In the genomic region with DNA sequence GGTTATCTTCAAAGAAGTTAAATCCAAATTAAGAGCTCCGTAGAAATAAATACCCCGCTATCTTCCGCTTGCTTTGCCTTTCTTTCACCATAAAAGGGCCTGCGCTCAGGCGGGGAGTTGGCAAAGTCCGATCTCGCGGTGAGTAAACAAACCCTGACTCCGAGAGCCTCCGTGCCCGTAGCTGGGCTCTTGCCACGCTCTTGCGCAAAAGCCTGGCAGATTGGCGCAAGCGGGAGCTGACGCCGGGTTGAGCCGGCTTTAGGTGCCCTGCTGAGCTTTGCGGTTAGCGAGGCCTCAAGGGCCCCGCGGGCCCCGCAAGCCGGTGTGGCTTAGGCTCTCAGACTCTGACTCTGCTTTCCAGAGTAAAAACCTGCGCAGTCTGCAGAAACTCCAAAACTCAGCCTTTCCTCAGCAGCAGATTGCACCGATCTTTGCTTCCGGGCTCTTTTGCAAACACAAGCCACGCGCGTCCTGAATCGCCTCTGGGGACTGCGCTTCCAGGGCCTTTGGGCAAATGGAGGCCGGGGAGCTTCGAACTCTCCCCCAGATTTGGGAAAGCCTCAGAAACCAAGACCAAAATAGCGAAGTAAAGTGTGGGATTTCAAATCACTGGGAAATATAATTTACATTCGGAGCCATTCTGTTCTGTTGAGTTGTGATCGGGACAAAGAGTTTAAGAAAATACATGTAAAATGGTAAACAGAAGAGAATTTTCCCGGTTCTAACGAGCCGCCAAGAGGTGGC, we compare ENCODE assay signal across 8 mouse cellular contexts. TPM values are rescaled to one million over a fixed set of nuclear protein-coding genes. Genes with fewer than 3 reads are reported as not detected.
DNase-seq lines count a peak whose midpoint lies in the region; ATAC-seq and TF ChIP-seq lines count a peak whose summit lies in the region.

No protein-coding gene starts in this region.

- H3ac ChIP-seq in C2C12 (ENCODE audit: control insufficient read depth, insufficient read length, low read depth): no peak overlapping the region

- under 1% methylated on average over 40 of the region's 40 CpGs for WGBS in forebrain, embryonic 15.5 days
- WGBS in hindbrain, embryonic 10.5 days: under 1% methylated on average over 40 of the region's 40 CpGs
- under 1% methylated on average over 40 of the region's 40 CpGs for WGBS in limb, embryonic 12.5 days
- WGBS in midbrain, embryonic 13.5 days: 1% methylated on average over 40 of the region's 40 CpGs

- H3K27ac ChIP-seq in forebrain, embryonic 15.5 days (replicated peaks): no peak overlapping the region
- peak overlapping the region; percentile 77 for H3K27ac ChIP-seq in hindbrain, embryonic 10.5 days
- no peak overlapping the region for H3K27ac ChIP-seq in limb, embryonic 12.5 days
- H3K27ac ChIP-seq in midbrain, embryonic 13.5 days: peak overlapping the region; percentile 91

- DNase-seq in adrenal gland, postnatal 4 days (ENCODE audit: low spot score in 2 of 2): peak; percentile 40 to 55
- peak; percentile 58 for DNase-seq in hindbrain, embryonic 10.5 days (ENCODE audit: low spot score)
- DNase-seq in urinary bladder, postnatal 14 days (ENCODE audit: low spot score): peak; percentile 80
- no peak for DNase-seq in layer of hippocampus, adult 9-10 months (ENCODE audit: low spot score)

- no peak for ATAC-seq in forebrain, embryonic 15.5 days (replicated peaks)
- ATAC-seq in limb, embryonic 12.5 days (ENCODE audit: insufficient number of reproducible peaks, insufficient read depth, low FRiP score, low TSS enrichment, low read depth): no peak
- ATAC-seq in midbrain, embryonic 13.5 days: no peak

- H3K4me3 ChIP-seq in C2C12 (ENCODE audit: insufficient read depth, poor library complexity, severe bottlenecking): no peak overlapping the region
- H3K4me3 ChIP-seq in forebrain, embryonic 15.5 days: peak overlapping the region; percentile 41
- peak overlapping the region; percentile 65 for H3K4me3 ChIP-seq in hindbrain, embryonic 10.5 days
- peak overlapping the region; percentile 22 for H3K4me3 ChIP-seq in limb, embryonic 12.5 days (replicated peaks)
- peak overlapping the region; percentile 61 for H3K4me3 ChIP-seq in midbrain, embryonic 13.5 days (replicated peaks)

- no peak overlapping the region for H3K9ac ChIP-seq in forebrain, embryonic 15.5 days (replicated peaks)
- no peak overlapping the region for H3K9ac ChIP-seq in limb, embryonic 12.5 days (replicated peaks)
- H3K9ac ChIP-seq in midbrain, embryonic 13.5 days (replicated peaks): peak overlapping the region; percentile 89

- H3K9me3 ChIP-seq in forebrain, embryonic 15.5 days: no peaks in the 10 kb centered on the region
- 0 out of 2 replicates have a peak, but pooled peaks cover 4% of the 10 kb centered on the region for H3K9me3 ChIP-seq in hindbrain, embryonic 10.5 days
- peaks cover 8% of the 10 kb centered on the region; the same call in 1 of the 2 replicates for H3K9me3 ChIP-seq in limb, embryonic 12.5 days
- no peaks in the 10 kb centered on the region for H3K9me3 ChIP-seq in midbrain, embryonic 13.5 days

- no peaks in the 10 kb centered on the region for H3K79me2 ChIP-seq in C2C12 (ENCODE audit: control insufficient read depth, insufficient read depth)

- H3K36me3 ChIP-seq in C2C12 (ENCODE audit: control insufficient read depth, insufficient read depth): no peaks in the 10 kb centered on the region
- no peaks in the 10 kb centered on the region for H3K36me3 ChIP-seq in forebrain, embryonic 15.5 days
- H3K36me3 ChIP-seq in hindbrain, embryonic 10.5 days: 0 out of 2 replicates have a peak, but pooled peaks cover 7% of the 10 kb centered on the region
- no peaks in the 10 kb centered on the region for H3K36me3 ChIP-seq in limb, embryonic 12.5 days
- 0 out of 2 replicates have a peak, but pooled peaks cover 9% of the 10 kb centered on the region for H3K36me3 ChIP-seq in midbrain, embryonic 13.5 days

- no peak for TF ChIP-seq CTCF in C2C12 (IDR thresholded peaks at IDR 0.05; ENCODE audit: control insufficient read depth, insufficient read depth, insufficient read length)

- H3K79me3 ChIP-seq in C2C12 (ENCODE audit: low read depth): no peaks in the 10 kb centered on the region

- peaks cover 89% of the 10 kb centered on the region for H3K27me3 ChIP-seq in C2C12 (ENCODE audit: control insufficient read depth, insufficient read depth, insufficient read length)
- H3K27me3 ChIP-seq in forebrain, embryonic 15.5 days: peaks cover 96% of the 10 kb centered on the region
- peaks cover 100% of the 10 kb centered on the region for H3K27me3 ChIP-seq in hindbrain, embryonic 10.5 days (ENCODE audit: insufficient read depth, poor library complexity, severe bottlenecking)
- peaks cover 97% of the 10 kb centered on the region for H3K27me3 ChIP-seq in limb, embryonic 12.5 days
- peaks cover 96% of the 10 kb centered on the region for H3K27me3 ChIP-seq in midbrain, embryonic 13.5 days

- H3K4me1 ChIP-seq in forebrain, embryonic 15.5 days: peaks cover 38% of the 10 kb centered on the region
- H3K4me1 ChIP-seq in hindbrain, embryonic 10.5 days (replicated peaks): peaks cover 51% of the 10 kb centered on the region
- H3K4me1 ChIP-seq in limb, embryonic 12.5 days (replicated peaks): peaks cover 45% of the 10 kb centered on the region
- peaks cover 47% of the 10 kb centered on the region for H3K4me1 ChIP-seq in midbrain, embryonic 13.5 days (replicated peaks)

- H3K4me2 ChIP-seq in forebrain, embryonic 15.5 days (replicated peaks): peak overlapping the region; percentile 13; the same call in 1 of the 2 replicates
- peak overlapping the region; percentile 37 for H3K4me2 ChIP-seq in limb, embryonic 12.5 days
- H3K4me2 ChIP-seq in midbrain, embryonic 13.5 days (replicated peaks): peak overlapping the region; percentile 71

TF ChIP-seq in C2C12, 6 proteins besides CTCF, POLR2A, EP300 and RAD21:
- TF ChIP-seq MAX (IDR thresholded peaks at IDR 0.05) (no peak), CEBPB (IDR thresholded peaks at IDR 0.05; ENCODE audit: low read depth) (peak; percentile 97)

RNA-seq across cellular contexts. Expression of gene Lhx1, which starts 2.6 kb away (rescaled TPM):
- polyA plus RNA-seq in C2C12 (2012; fragmentation: generic; extraction: Trizol): not detected
- total RNA-seq in adrenal gland, postnatal 4 days (2021): 1 to 10 TPM in 1 of 2 experiments, under 1 TPM in 1; 0.62 to 9.8 TPM
- 3.4 and 4.8 TPM in 2 replicates for polyA plus RNA-seq in forebrain, embryonic 15.5 days (2015; fragmentation: Nextera tagmentation; extraction: Ambion mirVana)
- polyA plus RNA-seq in hindbrain, embryonic 10.5 days (2016; fragmentation: Nextera tagmentation; extraction: Ambion mirVana): 9.8 and 30.5 TPM in 2 replicates
- polyA plus RNA-seq in limb, embryonic 12.5 days (2016; fragmentation: Nextera tagmentation; extraction: Ambion mirVana): 0.09 TPM in 1 of 2 replicates, not detected in the other
- 57.5 and 62.7 TPM in 2 replicates for polyA plus RNA-seq in midbrain, embryonic 13.5 days (2015; fragmentation: Nextera tagmentation; extraction: Ambion mirVana)

RNA-seq across cellular contexts. Expression of gene Aatf, which starts 9.4 kb away (rescaled TPM):
- polyA plus RNA-seq in C2C12 (2012; fragmentation: generic; extraction: Trizol): 38.6 TPM
- 10 to 100 TPM; 27.4 to 30.5 TPM for total RNA-seq in adrenal gland, postnatal 4 days (2021)
- polyA plus RNA-seq in forebrain, embryonic 15.5 days (2015; fragmentation: Nextera tagmentation; extraction: Ambion mirVana): 54.0 and 54.8 TPM in 2 replicates
- 46.8 and 52.1 TPM in 2 replicates for polyA plus RNA-seq in hindbrain, embryonic 10.5 days (2016; fragmentation: Nextera tagmentation; extraction: Ambion mirVana)
- 46.7 and 54.5 TPM in 2 replicates for polyA plus RNA-seq in limb, embryonic 12.5 days (2016; fragmentation: Nextera tagmentation; extraction: Ambion mirVana)
- polyA plus RNA-seq in midbrain, embryonic 13.5 days (2015; fragmentation: Nextera tagmentation; extraction: Ambion mirVana): 59.5 and 60.7 TPM in 2 replicates

Comparison
In these comparisons a context has a peak if more than half of its experiments do, and no peak if none do; other contexts are left out.
1. H3K27ac ChIP-seq: peak in hindbrain, embryonic 10.5 days (single experiment) and midbrain, embryonic 13.5 days (single experiment); none in forebrain, embryonic 15.5 days (single experiment) and limb, embryonic 12.5 days (single experiment).
2. H3K4me2 ChIP-seq: peak in every context shown above with its lines; median percentile 71 in midbrain, embryonic 13.5 days; 37 in limb, embryonic 12.5 days; 13 in forebrain, embryonic 15.5 days.